Mouse (Mus musculus) hindbrain, embryonic 16.5 days (tissue): ENCODE results near the gene Vcp. TPM values are rescaled to one million over a fixed set of nuclear protein-coding genes. Genes with fewer than 3 reads are reported as not detected.
"Not testable (repeated sequence)": the region's sequence is repeated elsewhere in the genome, so short reads cannot be mapped to it uniquely, and the experiment has no call there.

Experiments
- ATAC-seq: fragments of 200-750 bp; cut with Nextera tagmentation; 2 replicates; pipeline ENCODE4 v1.8.0; 2017; ENCODE audit warnings: moderate TSS enrichment, moderate library complexity
- H3K27ac ChIP-seq: fragments of 300-500 bp; sonication (generic); 2 replicates; pipeline ENCODE4 v1.5.1; 2014; ENCODE audit warnings: low read depth, mild to moderate bottlenecking, control low read depth, low read length, moderate library complexity
- H3K27me3 ChIP-seq: fragments of 300-500 bp; sonication (generic); replicated peaks from 2 replicates; pipeline ENCODE4 v1.6.1; 2014; ENCODE audit warnings: low read length; ENCODE audit not compliant: control insufficient read depth, insufficient read depth
- H3K36me3 ChIP-seq: fragments of 300-500 bp; sonication (generic); 2 replicates; pipeline ENCODE4 v1.6.1; 2014; ENCODE audit warnings: mild to moderate bottlenecking, low read length, moderate library complexity, mixed read lengths; ENCODE audit not compliant: control insufficient read depth, insufficient read depth
- H3K4me1 ChIP-seq: fragments of 300-500 bp; sonication (generic); 2 replicates; pipeline ENCODE4 v1.6.1; 2014; ENCODE audit warnings: low read depth, low read length; ENCODE audit not compliant: control insufficient read depth, insufficient read depth
- H3K4me2 ChIP-seq: fragments of 300-500 bp; sonication (generic); 2 replicates; pipeline ENCODE4 v1.6.1; 2014; ENCODE audit warnings: mild to moderate bottlenecking, low read length, control low read depth, moderate library complexity
- H3K4me3 ChIP-seq: fragments of 300-500 bp; sonication (generic); 2 replicates; pipeline ENCODE4 v1.5.1; 2014; ENCODE audit warnings: mild to moderate bottlenecking, low read length, control low read depth, moderate library complexity
- H3K9ac ChIP-seq: fragments of 300-500 bp; sonication (generic); 2 replicates; pipeline ENCODE4 v1.6.1; 2014; ENCODE audit warnings: low read depth, mild to moderate bottlenecking, control low read depth, low read length, moderate library complexity
- H3K9me3 ChIP-seq: fragments of 300-500 bp; sonication (generic); 2 replicates; pipeline ENCODE4 v1.6.1; 2014; ENCODE audit warnings: mild to moderate bottlenecking, low read length, moderate library complexity; ENCODE audit not compliant: control insufficient read depth
- WGBS: fragments of 180-500 bp; shearing (Covaris S2); extraction: QIAGEN DNeasy Blood & Tissue Kit; methylation state at CpG from one replicate; pipeline ENCODE4 v1.1.7; 2014; 5-methylcytosine and 5-hydroxymethylcytosine counted together
- polyA plus RNA-seq: library from polyadenylated mRNA; unstranded; fragments of >200 nt; fragmentation: Nextera tagmentation; extraction: Ambion mirVana; gene quantifications from 2 replicates; pipeline ENCODE4 v1.2.1, GENCODE M21; 2015

Vcp gene
- polyA plus RNA-seq, 1 experiment from 2014 or later: 478 TPM

DNA sequence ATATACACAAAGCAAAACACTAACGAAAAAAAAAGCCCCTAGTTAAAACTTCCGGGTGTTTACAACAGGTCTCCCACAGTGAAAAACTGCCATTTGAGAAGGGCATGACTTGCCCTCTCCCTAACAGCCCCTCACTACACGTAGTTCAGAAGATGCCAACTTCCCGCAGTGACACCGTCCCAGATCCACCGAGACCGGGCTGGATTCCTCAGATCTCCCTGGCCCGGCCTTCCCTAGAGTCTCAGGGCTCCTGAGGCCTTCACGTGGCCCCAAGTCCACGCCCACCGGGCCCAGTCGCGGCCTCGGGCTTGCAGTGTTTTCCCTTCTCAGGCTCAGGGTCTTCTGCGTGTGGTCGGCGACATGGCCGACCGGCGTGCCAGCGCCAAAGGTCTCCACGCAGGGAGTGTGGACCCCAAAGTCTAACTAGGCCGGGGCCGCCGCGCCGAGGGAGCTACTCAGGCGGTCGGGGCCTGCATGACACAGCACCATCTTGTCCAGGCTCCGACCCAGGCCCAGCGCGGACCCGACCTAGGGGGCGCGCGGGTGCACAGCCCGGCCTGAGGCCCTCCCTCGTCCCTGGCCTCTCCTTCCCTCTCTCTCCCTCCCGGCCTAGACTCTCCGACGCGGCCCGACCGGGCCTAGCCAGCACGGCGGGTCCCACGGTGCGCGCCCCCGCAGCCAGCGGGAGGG, 711 bp downstream of the Vcp start:
- H3K9ac ChIP-seq: peak overlapping the region; percentile 94
- peaks cover 5% of the 10 kb centered on the region for H3K36me3 ChIP-seq
- H3K9me3 ChIP-seq: no peaks in the 10 kb centered on the region
- H3K4me1 ChIP-seq: peaks cover 20% of the 10 kb centered on the region
- H3K27ac ChIP-seq: peak overlapping the region; percentile 98
- peak overlapping the region; percentile 86 for H3K4me3 ChIP-seq
- H3K27me3 ChIP-seq: no peaks in the 10 kb centered on the region
- H3K4me2 ChIP-seq: peak overlapping the region; percentile 82
- under 1% methylated on average over 44 of the region's 51 CpGs for WGBS
- ATAC-seq: peak; percentile 70

- H3K4me1 ChIP-seq: peaks cover 20% of the 10 kb centered on the region
- H3K4me2 ChIP-seq: peak overlapping the region; percentile 82
- no peaks in the 10 kb centered on the region for H3K27me3 ChIP-seq
- H3K27ac ChIP-seq: no peak overlapping the region
- WGBS: 76% methylated on average over 2 of the region's 2 CpGs
- H3K36me3 ChIP-seq: peaks cover 18% of the 10 kb centered on the region
- no peak overlapping the region for H3K9ac ChIP-seq
- H3K9me3 ChIP-seq: no peaks in the 10 kb centered on the region
- H3K4me3 ChIP-seq: peak overlapping the region; percentile 86
- ATAC-seq: no peak
These were observed 2.3 kb downstream of the Vcp start for GRCm38 (mm10) chr4:42998022-42998421.

DNA sequence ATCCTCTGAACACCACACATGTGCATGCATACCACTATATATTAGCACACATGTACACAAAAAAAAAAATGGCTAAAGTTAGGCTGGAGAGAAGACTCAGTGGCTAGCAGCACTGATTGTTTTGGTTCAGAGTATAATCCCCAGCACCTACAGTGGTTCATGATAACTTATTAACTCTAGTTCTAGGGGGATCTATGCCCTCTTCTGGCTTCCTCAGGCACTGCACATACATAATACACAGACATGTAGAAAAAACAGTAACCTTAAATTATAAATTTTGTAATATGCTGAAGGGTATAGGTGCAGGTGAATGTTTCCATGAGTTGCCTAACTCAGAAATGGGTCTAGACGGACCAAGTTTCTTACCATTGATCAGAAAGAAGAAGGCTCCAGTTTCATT, 12.0 kb downstream of the Vcp start:
- Histone ChIP-seq H3K27me3 (no peaks in the 10 kb centered on the region), H3K4me1 (no peaks in the 10 kb centered on the region), H3K4me2 (no peak overlapping the region), H3K27ac (no peak overlapping the region), H3K36me3 (peaks cover 65% of the 10 kb centered on the region), H3K9ac (no peak overlapping the region), H3K9me3 (no peaks in the 10 kb centered on the region), H3K4me3 (no peak overlapping the region)
- WGBS: 89% methylated on average over 1 of the region's 1 CpGs
- ATAC-seq: no peak

GRCm38 (mm10) chr4:42980467-42980866, 19.8 kb downstream of the Vcp start:
- not testable (repeated sequence) for H3K27me3 ChIP-seq, H3K4me3 ChIP-seq, H3K4me1 ChIP-seq, H3K4me2 ChIP-seq, H3K9me3 ChIP-seq, H3K27ac ChIP-seq, H3K9ac ChIP-seq
- 93% methylated on average over 7 of the region's 8 CpGs for WGBS
- peak; percentile 24; the same call in 1 of the 2 replicates for ATAC-seq
- H3K36me3 ChIP-seq: peaks cover 33% of the 10 kb centered on the region

GRCm38 (mm10) chr4:42978062-42978461, 22.2 kb downstream of the Vcp start:
- no peak for ATAC-seq
- H3K27ac ChIP-seq: no peak overlapping the region
- peaks cover 19% of the 10 kb centered on the region for H3K36me3 ChIP-seq
- H3K4me2 ChIP-seq: no peak overlapping the region
- no peaks in the 10 kb centered on the region for H3K9me3 ChIP-seq
- 94% methylated on average over 4 of the region's 4 CpGs for WGBS
- H3K4me1 ChIP-seq: no peaks in the 10 kb centered on the region
- H3K4me3 ChIP-seq: no peak overlapping the region
- H3K27me3 ChIP-seq: no peaks in the 10 kb centered on the region
- no peak overlapping the region for H3K9ac ChIP-seq

GRCm38 (mm10) chr4:42973868-42974267, 26.4 kb downstream of the Vcp start:
- Histone ChIP-seq H3K4me2 (no peak overlapping the region), H3K9ac (no peak overlapping the region), H3K4me3 (no peak overlapping the region), H3K36me3 (peaks cover 7% of the 10 kb centered on the region), H3K27me3 (no peaks in the 10 kb centered on the region), H3K9me3 (no peaks in the 10 kb centered on the region), H3K4me1 (no peaks in the 10 kb centered on the region), H3K27ac (no peak overlapping the region)
- WGBS: 87% methylated on average over 5 of the region's 5 CpGs
- no peak for ATAC-seq

GRCm38 (mm10) chr4:42972952-42973351, 27.4 kb downstream of the Vcp start:
- H3K36me3 ChIP-seq: no peaks in the 10 kb centered on the region; the same call in 1 of the 2 replicates
- H3K9me3 ChIP-seq: no peaks in the 10 kb centered on the region
- no peaks in the 10 kb centered on the region for H3K4me1 ChIP-seq
- H3K4me2 ChIP-seq: no peak overlapping the region
- WGBS: 84% methylated on average over 4 of the region's 4 CpGs
- no peak overlapping the region for H3K4me3 ChIP-seq
- H3K27me3 ChIP-seq: no peaks in the 10 kb centered on the region
- no peak overlapping the region for H3K27ac ChIP-seq
- no peak overlapping the region for H3K9ac ChIP-seq
- ATAC-seq: no peak

DNA sequence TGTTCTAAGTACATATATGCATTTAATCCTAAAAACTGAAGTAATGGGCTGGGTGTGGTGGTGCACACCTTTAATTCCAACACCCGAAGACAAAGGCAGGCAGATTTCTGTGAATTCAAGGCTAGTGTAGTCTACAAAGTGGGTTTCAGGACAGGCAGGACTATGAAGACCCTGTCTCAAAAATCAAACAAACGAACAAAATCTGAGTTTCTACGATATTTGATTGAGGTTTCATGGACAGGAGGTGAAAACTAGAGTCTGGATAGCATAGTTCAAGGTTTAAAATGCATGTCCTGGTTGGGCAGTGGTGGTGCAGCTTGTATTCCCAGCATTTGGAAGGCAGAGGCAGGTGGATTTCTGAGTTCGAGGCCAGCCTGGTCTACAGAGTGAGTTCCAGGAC, 31.0 kb downstream of the Vcp start, which contains the start of gene 1700022I11Rik:
TSS of gene 1700022I11Rik (plus strand) at position 301 of the 400 bp plus-strand sequence.
- no peak for ATAC-seq
- Histone ChIP-seq H3K4me3 (no peak within 1 kb of the TSS), H3K36me3 (no peaks in the 10 kb centered on the region), H3K9ac (no peak within 1 kb of the TSS), H3K27ac (no peak within 1 kb of the TSS), H3K4me1 (peaks cover 4% of the 10 kb centered on the region), H3K4me2 (no peak within 1 kb of the TSS), H3K27me3 (no peaks in the 10 kb centered on the region), H3K9me3 (no peaks in the 10 kb centered on the region)
- WGBS: 95% methylated on average over 4 of the region's 4 CpGs

GRCm38 (mm10) chr4:42965039-42965719, 35.1 kb downstream of the Vcp start:
- H3K9me3 ChIP-seq: no peaks in the 10 kb centered on the region
- H3K9ac ChIP-seq: no peak overlapping the region
- H3K4me3 ChIP-seq: no peak overlapping the region
- H3K4me2 ChIP-seq: peak overlapping the region; percentile 44
- no peak overlapping the region for H3K27ac ChIP-seq
- peak; percentile 50 for ATAC-seq
- whole genome bisulfite sequencing: 17% methylated on average over 12 of the region's 12 CpGs
- H3K36me3 ChIP-seq: no peaks in the 10 kb centered on the region
- no peaks in the 10 kb centered on the region for H3K27me3 ChIP-seq
- peaks cover 4% of the 10 kb centered on the region for H3K4me1 ChIP-seq
